Mouse (Mus musculus) liver, embryonic 12.5 days (tissue): ENCODE measurements around the gene Rpp14. TPM values are rescaled to one million over a fixed set of nuclear protein-coding genes. Genes with fewer than 3 reads are reported as not detected.

ENCODE experiments used
- ATAC-seq: fragments of 200-750 bp; cut with Nextera tagmentation; 2 replicates; pipeline ENCODE4 v1.8.0; 2017; ENCODE audit warnings: moderate number of reproducible peaks, mild to moderate bottlenecking, moderate library complexity
- H3K27ac ChIP-seq: fragments of 300-500 bp; sonication (generic); 2 replicates; pipeline ENCODE4 v1.5.1; 2016; ENCODE audit warnings: mild to moderate bottlenecking
- H3K27me3 ChIP-seq: fragments of 300-500 bp; sonication (generic); replicated peaks from 2 replicates; pipeline ENCODE4 v1.6.1; 2016; ENCODE audit warnings: mild to moderate bottlenecking, moderate library complexity
- H3K36me3 ChIP-seq: fragments of 300-500 bp; sonication (generic); 2 replicates; pipeline ENCODE4 v1.6.1; 2016; ENCODE audit warnings: mild to moderate bottlenecking, moderate library complexity
- H3K4me1 ChIP-seq: fragments of 300-500 bp; sonication (generic); 2 replicates; pipeline ENCODE4 v1.6.1; 2016
- H3K4me2 ChIP-seq: fragments of 300-500 bp; sonication (generic); 2 replicates; pipeline ENCODE4 v1.6.1; 2016; ENCODE audit warnings: mild to moderate bottlenecking, moderate library complexity
- H3K4me3 ChIP-seq: fragments of 300-500 bp; sonication (generic); 2 replicates; pipeline ENCODE4 v1.5.1; 2016; ENCODE audit warnings: mild to moderate bottlenecking, moderate library complexity
- H3K9ac ChIP-seq: fragments of 300-500 bp; sonication (generic); 2 replicates; pipeline ENCODE4 v1.6.1; 2016; ENCODE audit warnings: mild to moderate bottlenecking, moderate library complexity
- H3K9me3 ChIP-seq: fragments of 300-500 bp; sonication (generic); replicated peaks from 2 replicates; pipeline ENCODE4 v1.6.1; 2016; ENCODE audit warnings: mild to moderate bottlenecking, moderate library complexity
- WGBS: fragments of 180-500 bp; shearing (Covaris S2); methylation state at CpG from one replicate; pipeline ENCODE4 v1.1.7; 2016; ENCODE audit not compliant: insufficient replicate concordance; 5-methylcytosine and 5-hydroxymethylcytosine counted together
- polyA plus RNA-seq: library from polyadenylated mRNA; unstranded; fragments of >200 nt; fragmentation: Nextera tagmentation; extraction: Ambion mirVana; gene quantifications from 2 replicates; pipeline ENCODE4 v1.2.1, GENCODE M21; 2016

Rpp14 gene
- polyA plus RNA-seq, 1 experiment from 2014 or later: 41.7 TPM

GRCm38 (mm10) chr14:8042577-8042976 lies 37.6 kb upstream of the Rpp14 start:
- H3K4me3 ChIP-seq: no peak overlapping the region
- H3K9me3 ChIP-seq: no peaks in the 10 kb centered on the region
- WGBS: 82% methylated on average over 9 of the region's 9 CpGs
- no peak overlapping the region for H3K27ac ChIP-seq
- H3K4me2 ChIP-seq: no peak overlapping the region
- H3K4me1 ChIP-seq: no peaks in the 10 kb centered on the region
- no peak overlapping the region for H3K9ac ChIP-seq
- no peaks in the 10 kb centered on the region for H3K27me3 ChIP-seq
- no peak for ATAC-seq
- no peaks in the 10 kb centered on the region; the same call in 1 of the 2 replicates for H3K36me3 ChIP-seq

- Histone ChIP-seq H3K27ac (no peak overlapping the region), H3K4me1 (no peaks in the 10 kb centered on the region), H3K9ac (no peak overlapping the region), H3K27me3 (no peaks in the 10 kb centered on the region), H3K9me3 (no peaks in the 10 kb centered on the region), H3K4me3 (no peak overlapping the region), H3K4me2 (no peak overlapping the region), H3K36me3 (no peaks in the 10 kb centered on the region; the same call in 1 of the 2 replicates)
- WGBS: 48% methylated on average over 8 of the region's 8 CpGs
- ATAC-seq: no peak
These were observed 35.8 kb upstream of the Rpp14 start for GRCm38 (mm10) chr14:8044330-8044729.

DNA sequence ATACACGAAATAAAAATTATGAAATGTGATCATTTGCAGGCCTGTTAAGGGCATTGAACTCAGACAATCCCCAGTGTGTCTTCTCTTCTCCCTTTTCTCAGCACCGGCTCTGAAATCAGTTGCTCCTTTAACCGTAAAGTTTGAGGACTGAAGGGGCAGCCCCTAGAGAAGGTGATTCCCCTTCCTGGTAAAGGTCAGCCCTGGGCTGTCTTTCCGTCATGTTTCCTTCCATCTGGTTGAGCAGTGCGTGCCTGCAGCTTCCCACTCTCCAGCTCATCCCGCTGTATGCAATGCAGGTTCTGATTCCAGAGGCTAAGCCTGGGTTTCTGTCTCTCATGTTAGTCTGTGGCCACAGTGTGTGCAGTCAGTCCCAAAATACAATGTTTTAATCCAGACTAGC lies 35.4 kb upstream of the Rpp14 start:
- no peak for ATAC-seq
- no peak overlapping the region for H3K27ac ChIP-seq
- no peak overlapping the region for H3K4me3 ChIP-seq
- H3K9ac ChIP-seq: no peak overlapping the region
- H3K4me2 ChIP-seq: no peak overlapping the region
- H3K36me3 ChIP-seq: no peaks in the 10 kb centered on the region; the same call in 1 of the 2 replicates
- 74% methylated on average over 6 of the region's 6 CpGs for WGBS
- H3K4me1 ChIP-seq: no peaks in the 10 kb centered on the region
- no peaks in the 10 kb centered on the region for H3K27me3 ChIP-seq
- no peaks in the 10 kb centered on the region for H3K9me3 ChIP-seq

DNA sequence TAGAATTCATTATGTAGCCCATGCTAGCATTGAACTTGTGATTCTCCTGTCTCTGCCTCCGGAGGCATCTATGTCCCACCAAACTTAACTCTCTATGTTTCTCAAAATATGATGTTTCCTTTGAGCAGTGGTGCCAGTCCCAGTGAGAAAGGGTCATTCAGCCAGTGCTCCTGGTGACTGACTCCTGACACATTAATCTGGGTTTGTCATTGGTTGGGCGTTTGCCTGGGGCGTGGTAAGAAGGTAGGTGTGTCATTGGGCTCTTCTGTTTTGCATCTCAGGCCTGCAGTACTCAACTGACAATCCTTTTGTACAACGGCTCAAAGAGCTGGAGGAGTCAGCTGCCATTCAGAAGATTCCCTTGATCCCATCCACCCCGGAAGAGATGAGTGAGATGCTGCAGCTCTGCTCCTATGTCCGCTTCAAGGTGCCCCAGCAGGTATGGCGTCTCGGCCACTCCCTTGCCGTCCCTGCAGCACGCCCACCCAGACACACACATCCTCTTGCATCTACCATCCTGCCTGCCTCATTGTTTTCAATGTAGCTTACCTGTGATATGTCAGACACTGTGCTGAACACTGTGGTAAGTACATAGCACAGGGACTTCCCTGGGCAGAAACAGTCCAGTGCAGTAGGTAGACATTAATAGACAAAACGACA lies 34.9 kb upstream of the Rpp14 start:
- no peaks in the 10 kb centered on the region; the same call in 1 of the 2 replicates for H3K36me3 ChIP-seq
- no peak for ATAC-seq
- no peak overlapping the region for H3K9ac ChIP-seq
- WGBS: 75% methylated on average over 11 of the region's 11 CpGs
- H3K9me3 ChIP-seq: no peaks in the 10 kb centered on the region
- H3K4me1 ChIP-seq: no peaks in the 10 kb centered on the region
- no peaks in the 10 kb centered on the region for H3K27me3 ChIP-seq
- H3K4me3 ChIP-seq: no peak overlapping the region
- H3K27ac ChIP-seq: no peak overlapping the region
- no peak overlapping the region for H3K4me2 ChIP-seq

DNA sequence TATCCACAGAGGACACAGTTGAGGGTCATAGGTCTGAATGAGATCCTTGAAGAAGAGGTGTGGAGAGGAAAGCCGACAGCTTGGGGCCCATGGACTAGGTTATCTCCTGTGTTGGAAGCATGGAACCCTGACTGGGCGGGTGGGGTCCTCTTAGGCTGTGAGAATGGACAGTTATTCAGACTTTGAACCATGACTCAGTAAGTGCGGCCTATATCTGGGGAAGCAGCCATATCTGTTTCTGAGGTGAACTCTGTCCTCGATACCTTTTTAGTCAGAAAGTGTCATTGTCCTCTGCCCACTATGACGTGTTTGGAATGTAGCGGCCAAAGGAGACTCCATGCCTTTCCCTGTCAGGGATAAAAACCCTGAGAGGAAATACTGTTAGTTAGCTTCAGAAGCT lies 33.3 kb upstream of the Rpp14 start:
- no peak overlapping the region for H3K4me2 ChIP-seq
- WGBS: 71% methylated on average over 6 of the region's 6 CpGs
- H3K9me3 ChIP-seq: no peaks in the 10 kb centered on the region

DNA sequence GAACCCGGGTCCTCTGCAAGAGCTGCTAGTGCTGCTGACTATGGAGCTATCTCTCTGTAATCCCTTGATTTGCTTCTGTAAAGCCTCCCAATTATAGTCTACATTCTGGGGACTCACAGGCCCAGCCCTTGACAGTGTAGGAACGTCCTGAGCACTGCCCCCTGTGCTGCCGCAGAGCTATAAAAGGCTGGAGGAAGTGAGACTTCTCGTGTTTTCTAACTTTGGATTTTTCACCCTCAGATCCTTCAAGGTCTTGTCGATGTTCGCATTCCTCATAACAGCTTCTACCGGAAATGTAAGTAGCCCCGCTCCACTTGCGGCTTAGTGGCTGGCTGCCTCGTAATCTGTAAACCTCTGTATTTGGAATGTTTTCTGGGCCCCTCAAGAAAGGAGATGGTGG lies 30.8 kb upstream of the Rpp14 start:
- no peaks in the 10 kb centered on the region for H3K4me1 ChIP-seq

More for the DNA sequence above, 33.3 kb upstream of the Rpp14 start:
- H3K36me3 ChIP-seq: no peaks in the 10 kb centered on the region; the same call in 1 of the 2 replicates
- H3K27me3 ChIP-seq: no peaks in the 10 kb centered on the region
- no peak overlapping the region for H3K4me3 ChIP-seq
- no peak for ATAC-seq
- H3K9ac ChIP-seq: no peak overlapping the region
- no peaks in the 10 kb centered on the region for H3K4me1 ChIP-seq
- no peak overlapping the region for H3K27ac ChIP-seq

GRCm38 (mm10) chr14:8051869-8052268 lies 28.3 kb upstream of the Rpp14 start:
- ATAC-seq: no peak
- 79% methylated on average over 2 of the region's 2 CpGs for WGBS

More for the DNA sequence above, 30.8 kb upstream of the Rpp14 start:
- Histone ChIP-seq H3K27me3 (no peaks in the 10 kb centered on the region), H3K4me3 (no peak overlapping the region), H3K27ac (no peak overlapping the region), H3K9ac (no peak overlapping the region), H3K9me3 (no peaks in the 10 kb centered on the region), H3K4me2 (no peak overlapping the region), H3K36me3 (no peaks in the 10 kb centered on the region; the same call in 1 of the 2 replicates)
- 75% methylated on average over 10 of the region's 10 CpGs for WGBS
- ATAC-seq: no peak

GRCm38 (mm10) chr14:8052661-8053060 lies 27.5 kb upstream of the Rpp14 start:
- Histone ChIP-seq H3K27ac (no peak overlapping the region), H3K9ac (no peak overlapping the region), H3K36me3 (no peaks in the 10 kb centered on the region), H3K4me1 (no peaks in the 10 kb centered on the region), H3K9me3 (no peaks in the 10 kb centered on the region), H3K4me3 (no peak overlapping the region), H3K4me2 (no peak overlapping the region), H3K27me3 (no peaks in the 10 kb centered on the region)
- no peak for ATAC-seq
- WGBS: 90% methylated on average over 7 of the region's 7 CpGs

More at GRCm38 (mm10) chr14:8051869-8052268, 28.3 kb upstream of the Rpp14 start:
- H3K36me3 ChIP-seq: no peaks in the 10 kb centered on the region; the same call in 1 of the 2 replicates
- H3K4me1 ChIP-seq: no peaks in the 10 kb centered on the region
- H3K9ac ChIP-seq: no peak overlapping the region
- H3K9me3 ChIP-seq: no peaks in the 10 kb centered on the region
- H3K4me3 ChIP-seq: no peak overlapping the region
- H3K4me2 ChIP-seq: no peak overlapping the region
- H3K27me3 ChIP-seq: no peaks in the 10 kb centered on the region
- H3K27ac ChIP-seq: no peak overlapping the region

GRCm38 (mm10) chr14:8054310-8055102 lies 25.7 kb upstream of the Rpp14 start:
- ATAC-seq: no peak
- no peak overlapping the region for H3K27ac ChIP-seq
- WGBS: 59% methylated on average over 17 of the region's 17 CpGs
- H3K9ac ChIP-seq: no peak overlapping the region
- H3K9me3 ChIP-seq: no peaks in the 10 kb centered on the region
- no peaks in the 10 kb centered on the region for H3K27me3 ChIP-seq
- H3K4me2 ChIP-seq: no peak overlapping the region
- no peak overlapping the region for H3K4me3 ChIP-seq
- H3K4me1 ChIP-seq: no peaks in the 10 kb centered on the region
- no peaks in the 10 kb centered on the region for H3K36me3 ChIP-seq

DNA sequence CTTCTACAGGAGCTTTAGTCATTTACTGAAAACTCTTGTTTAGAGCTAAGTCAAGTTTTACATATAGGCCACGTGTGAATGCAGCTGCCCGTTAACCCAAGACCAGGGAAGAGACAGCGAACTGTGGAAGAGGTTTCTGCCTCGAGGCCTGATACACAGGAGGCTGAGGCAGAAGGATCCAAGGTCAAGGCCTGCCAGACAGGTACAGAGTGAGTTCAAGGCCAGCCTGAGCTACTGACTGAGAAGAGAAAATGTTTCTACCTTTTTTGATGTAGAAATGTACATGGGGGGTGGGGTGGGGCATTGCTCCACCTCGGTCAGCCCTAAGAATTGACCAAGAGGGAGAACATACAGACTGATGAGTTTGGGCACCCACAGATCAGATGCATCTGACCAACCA lies 24.1 kb upstream of the Rpp14 start:
- 79% methylated on average over 5 of the region's 5 CpGs for WGBS
- H3K27ac ChIP-seq: no peak overlapping the region
- ATAC-seq: no peak
- H3K4me2 ChIP-seq: no peak overlapping the region
- H3K4me3 ChIP-seq: no peak overlapping the region
- no peaks in the 10 kb centered on the region for H3K27me3 ChIP-seq
- H3K4me1 ChIP-seq: no peaks in the 10 kb centered on the region
- H3K36me3 ChIP-seq: no peaks in the 10 kb centered on the region
- no peak overlapping the region for H3K9ac ChIP-seq
- H3K9me3 ChIP-seq: no peaks in the 10 kb centered on the region

- Histone ChIP-seq H3K4me1 (peaks cover 34% of the 10 kb centered on the region), H3K4me3 (no peak overlapping the region), H3K27ac (no peak overlapping the region), H3K27me3 (no peaks in the 10 kb centered on the region), H3K4me2 (no peak overlapping the region), H3K9me3 (no peaks in the 10 kb centered on the region), H3K36me3 (no peaks in the 10 kb centered on the region), H3K9ac (no peak overlapping the region)
- ATAC-seq: no peak
- WGBS: 70% methylated on average over 7 of the region's 7 CpGs
These were observed 20.2 kb upstream of the Rpp14 start for GRCm38 (mm10) chr14:8059938-8060337.

DNA sequence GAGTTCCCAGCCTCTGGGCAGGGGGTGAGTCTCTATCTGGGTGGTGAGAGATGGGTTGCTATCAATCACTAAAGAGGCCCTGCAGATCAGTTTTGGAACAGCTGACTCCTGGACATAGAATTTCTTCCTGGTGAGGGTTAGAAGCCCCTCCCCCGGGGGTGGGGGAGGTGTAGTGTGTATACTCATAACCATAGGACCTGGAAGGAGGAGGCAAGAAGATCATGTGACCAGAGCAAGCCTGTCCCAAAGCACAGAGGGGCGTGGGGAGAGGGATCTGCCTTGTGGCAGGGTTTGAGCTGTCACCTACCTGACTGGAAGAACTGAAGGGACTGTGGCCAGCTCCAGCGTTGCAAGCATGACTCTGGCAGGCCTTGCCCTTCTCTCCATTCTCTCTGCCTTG lies 18.1 kb upstream of the Rpp14 start:
- no peaks in the 10 kb centered on the region for H3K27me3 ChIP-seq
- no peak overlapping the region for H3K4me3 ChIP-seq
- H3K9ac ChIP-seq: no peak overlapping the region
- H3K4me2 ChIP-seq: no peak overlapping the region
- H3K9me3 ChIP-seq: no peaks in the 10 kb centered on the region
- WGBS: 22% methylated on average over 3 of the region's 3 CpGs
- peaks cover 34% of the 10 kb centered on the region for H3K4me1 ChIP-seq
- no peak overlapping the region for H3K27ac ChIP-seq
- H3K36me3 ChIP-seq: no peaks in the 10 kb centered on the region
- peak; percentile 63 for ATAC-seq
